Mouse (Mus musculus): ENCODE measurements around the gene Txnrd2. TPM values are rescaled to one million over a fixed set of nuclear protein-coding genes. Genes with fewer than 3 reads are reported as not detected.

Gene Txnrd2
- polyA plus RNA-seq, 2 experiments = 13.4 to 13.6 TPM

DNA sequence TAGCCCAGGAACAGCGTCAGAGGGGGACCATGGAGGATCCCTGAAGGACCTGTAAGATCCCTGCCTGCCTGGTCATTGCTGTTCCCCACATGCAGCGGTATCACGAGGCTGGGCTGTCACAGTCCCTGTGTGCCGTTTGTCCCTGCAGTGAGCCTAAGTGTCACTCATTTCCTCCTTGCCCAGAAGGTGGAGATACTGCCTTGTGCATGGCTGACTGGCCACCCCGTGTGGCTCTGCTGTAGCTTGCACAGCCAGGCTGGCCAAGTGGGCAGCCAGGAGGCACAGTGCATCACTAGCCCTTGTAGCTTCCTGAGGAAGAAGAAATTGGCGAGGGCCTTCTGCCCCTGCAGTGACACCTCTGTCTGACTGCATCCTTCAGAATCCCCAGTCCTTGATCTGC, 51.8 kb downstream of the Txnrd2 start:
- no peaks in the 10 kb centered on the region for H3K27me3 ChIP-seq (ENCODE audit: control insufficient read depth, insufficient read depth, low read length)
- TF ChIP-seq POLR2A (IDR thresholded peaks at IDR 0.05; ENCODE audit: borderline replicate concordance, extremely low read depth, insufficient read depth, insufficient read length) = no peak
- no peak overlapping the region for H3K27ac ChIP-seq (replicated peaks; ENCODE audit: low read depth, low read length)
- no peak overlapping the region for H3K4me3 ChIP-seq (replicated peaks; ENCODE audit: low read length)
- WGBS = 65% methylated on average over 6 of the region's 6 CpGs
- H3K36me3 ChIP-seq (ENCODE audit: control insufficient read depth, insufficient read depth, low read length) = peaks cover 6% of the 10 kb centered on the region; the same call in 1 of the 2 replicates
- no peak for ATAC-seq (ENCODE audit: low FRiP score, low read depth)
- no peaks in the 10 kb centered on the region for H3K4me1 ChIP-seq (ENCODE audit: control insufficient read depth, insufficient read depth, low read length)
- no peaks in the 10 kb centered on the region for H3K9me3 ChIP-seq (ENCODE audit: control insufficient read depth, low read length)
- DNase-seq (ENCODE audit: low spot score) = no peak
- no peak overlapping the region for H3K9ac ChIP-seq (ENCODE audit: low read depth, low read length, severe bottlenecking)
- H3K4me2 ChIP-seq (replicated peaks; ENCODE audit: low read depth, low read length, severe bottlenecking) = no peak overlapping the region

DNA sequence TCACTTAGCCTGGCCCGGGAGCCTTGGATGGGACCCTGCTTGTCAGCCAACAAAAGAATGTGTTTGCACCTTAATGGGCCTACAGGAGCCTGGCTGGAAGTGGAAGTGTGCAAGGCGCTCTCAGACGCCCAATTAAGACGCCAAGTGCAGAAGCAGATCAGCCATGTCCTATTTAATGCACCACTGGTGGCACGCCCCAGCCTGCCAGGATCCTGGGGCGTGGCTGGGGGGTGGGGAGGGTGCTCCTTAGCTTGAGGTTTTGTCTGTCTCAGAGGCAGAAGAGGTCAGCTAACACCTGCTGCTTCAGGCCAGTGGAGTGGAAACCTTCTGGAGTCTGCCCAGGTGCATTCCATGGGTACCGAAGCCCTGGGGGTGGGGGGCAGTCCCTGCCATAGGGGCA, 53.5 kb downstream of the Txnrd2 start:
- Histone ChIP-seq H3K36me3 (ENCODE audit: control insufficient read depth, insufficient read depth, low read length) (peaks cover 6% of the 10 kb centered on the region; the same call in 1 of the 2 replicates), H3K4me1 (ENCODE audit: control insufficient read depth, insufficient read depth, low read length) (peaks cover 4% of the 10 kb centered on the region), H3K9me3 (ENCODE audit: control insufficient read depth, low read length) (no peaks in the 10 kb centered on the region), H3K4me2 (replicated peaks; ENCODE audit: low read depth, low read length, severe bottlenecking) (no peak overlapping the region), H3K27me3 (ENCODE audit: control insufficient read depth, insufficient read depth, low read length) (no peaks in the 10 kb centered on the region), H3K9ac (ENCODE audit: low read depth, low read length, severe bottlenecking) (no peak overlapping the region), H3K4me3 (replicated peaks; ENCODE audit: low read length) (no peak overlapping the region), H3K27ac (replicated peaks; ENCODE audit: low read depth, low read length) (no peak overlapping the region)
- 52% methylated on average over 7 of the region's 7 CpGs for WGBS
- ATAC-seq (ENCODE audit: low FRiP score, low read depth) (no peak), DNase-seq (ENCODE audit: low spot score) (no peak)
- TF ChIP-seq POLR2A (IDR thresholded peaks at IDR 0.05; ENCODE audit: borderline replicate concordance, extremely low read depth, insufficient read depth, insufficient read length) = no peak

DNA sequence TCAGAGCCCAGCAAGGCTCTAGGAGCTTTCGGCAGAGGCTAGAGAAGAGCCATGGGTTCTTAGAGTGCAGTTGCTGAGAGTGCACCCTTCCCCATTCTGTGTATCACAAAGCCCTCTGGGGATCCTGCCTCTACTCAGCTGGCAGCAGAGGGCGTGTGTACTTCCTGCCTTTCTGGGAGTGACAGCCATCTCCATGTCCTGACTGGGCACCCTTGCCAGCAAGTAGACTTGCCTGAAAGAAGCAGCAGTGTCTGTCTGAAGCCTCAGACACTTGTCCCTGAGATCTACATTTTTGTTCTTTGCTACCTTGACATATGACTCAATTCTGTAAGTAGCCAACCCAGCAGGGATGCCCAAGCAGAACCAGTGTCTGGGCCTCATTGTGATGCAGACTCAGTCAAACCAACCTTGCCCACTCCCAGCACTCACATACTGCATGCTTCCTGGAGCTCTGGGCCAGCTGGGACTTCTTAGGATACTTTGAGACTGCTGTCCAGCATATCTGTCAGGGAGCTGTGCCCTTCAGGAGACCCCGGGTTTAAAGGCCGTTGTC, 54.8 kb downstream of the Txnrd2 start:
- H3K27ac ChIP-seq (replicated peaks; ENCODE audit: low read depth, low read length) = no peak overlapping the region
- H3K9ac ChIP-seq (ENCODE audit: low read depth, low read length, severe bottlenecking) = no peak overlapping the region
- peaks cover 6% of the 10 kb centered on the region; the same call in 1 of the 2 replicates for H3K36me3 ChIP-seq (ENCODE audit: control insufficient read depth, insufficient read depth, low read length)
- H3K27me3 ChIP-seq (ENCODE audit: control insufficient read depth, insufficient read depth, low read length) = no peaks in the 10 kb centered on the region
- WGBS = 59% methylated on average over 4 of the region's 4 CpGs
- H3K4me2 ChIP-seq (replicated peaks; ENCODE audit: low read depth, low read length, severe bottlenecking) = no peak overlapping the region
- ATAC-seq (ENCODE audit: low FRiP score, low read depth) (no peak), DNase-seq (ENCODE audit: low spot score) (no peak)
- H3K4me3 ChIP-seq (replicated peaks; ENCODE audit: low read length) = no peak overlapping the region
- TF ChIP-seq POLR2A (IDR thresholded peaks at IDR 0.05; ENCODE audit: borderline replicate concordance, extremely low read depth, insufficient read depth, insufficient read length) = no peak
- H3K4me1 ChIP-seq (ENCODE audit: control insufficient read depth, insufficient read depth, low read length) = peaks cover 9% of the 10 kb centered on the region
- H3K9me3 ChIP-seq (ENCODE audit: control insufficient read depth, low read length) = no peaks in the 10 kb centered on the region

DNA sequence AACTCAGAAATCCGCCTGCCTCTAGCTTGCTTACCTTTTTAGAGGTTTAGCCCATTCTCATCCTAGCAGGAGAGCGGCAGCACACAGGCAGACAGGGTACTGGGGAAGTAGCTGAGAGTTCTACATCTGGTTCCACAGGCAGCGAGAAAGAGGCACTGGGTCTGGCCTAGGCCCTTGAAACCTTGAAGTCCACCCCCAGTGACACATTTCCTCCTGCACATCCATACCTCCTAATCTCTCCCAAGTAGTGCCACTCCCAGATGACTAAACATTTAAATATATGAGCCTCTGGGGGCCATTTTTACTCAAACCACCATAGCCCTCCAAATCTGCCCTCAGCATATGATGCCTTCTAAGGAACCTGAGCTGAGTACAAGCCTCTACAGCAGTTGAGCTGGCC, 56.2 kb downstream of the Txnrd2 start:
- ATAC-seq (ENCODE audit: low FRiP score, low read depth) (no peak), DNase-seq (ENCODE audit: low spot score) (no peak)
- Histone ChIP-seq H3K27me3 (ENCODE audit: control insufficient read depth, insufficient read depth, low read length) (no peaks in the 10 kb centered on the region), H3K4me1 (ENCODE audit: control insufficient read depth, insufficient read depth, low read length) (peaks cover 9% of the 10 kb centered on the region), H3K9me3 (ENCODE audit: control insufficient read depth, low read length) (no peaks in the 10 kb centered on the region), H3K4me2 (replicated peaks; ENCODE audit: low read depth, low read length, severe bottlenecking) (no peak overlapping the region), H3K36me3 (ENCODE audit: control insufficient read depth, insufficient read depth, low read length) (peaks cover 3% of the 10 kb centered on the region; the same call in 1 of the 2 replicates), H3K4me3 (replicated peaks; ENCODE audit: low read length) (no peak overlapping the region), H3K9ac (ENCODE audit: low read depth, low read length, severe bottlenecking) (no peak overlapping the region), H3K27ac (replicated peaks; ENCODE audit: low read depth, low read length) (no peak overlapping the region)
- WGBS = 86% methylated on average over 3 of the region's 3 CpGs
- no peak for TF ChIP-seq POLR2A (IDR thresholded peaks at IDR 0.05; ENCODE audit: borderline replicate concordance, extremely low read depth, insufficient read depth, insufficient read length)

DNA sequence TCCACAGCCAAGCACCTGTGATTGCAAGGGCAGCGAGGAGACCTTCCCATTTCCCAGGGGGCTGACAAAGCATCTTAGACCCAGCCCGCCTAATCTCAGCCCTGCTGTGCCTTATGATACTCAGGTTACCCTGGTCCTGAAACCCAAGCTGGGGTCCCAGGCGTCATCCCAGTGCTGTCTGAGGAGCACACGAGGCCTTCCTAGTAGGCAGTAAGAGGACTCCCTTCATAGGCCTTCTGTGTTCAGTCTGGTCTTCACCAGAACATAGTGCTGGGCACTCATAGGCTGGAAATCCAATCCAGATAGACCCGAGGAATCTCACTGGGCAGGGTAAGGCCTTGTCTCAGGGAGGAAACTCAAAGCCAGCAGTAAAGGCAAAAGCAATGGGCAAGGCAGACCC, 57.7 kb downstream of the Txnrd2 start:
- peak; percentile 78; the same call in 1 of the 2 replicates for ATAC-seq (ENCODE audit: low FRiP score, low read depth)
- Histone ChIP-seq H3K36me3 (ENCODE audit: control insufficient read depth, insufficient read depth, low read length) (no peaks in the 10 kb centered on the region), H3K4me2 (replicated peaks; ENCODE audit: low read depth, low read length, severe bottlenecking) (no peak overlapping the region), H3K27ac (replicated peaks; ENCODE audit: low read depth, low read length) (no peak overlapping the region), H3K4me1 (ENCODE audit: control insufficient read depth, insufficient read depth, low read length) (peaks cover 9% of the 10 kb centered on the region), H3K27me3 (ENCODE audit: control insufficient read depth, insufficient read depth, low read length) (no peaks in the 10 kb centered on the region), H3K9me3 (ENCODE audit: control insufficient read depth, low read length) (no peaks in the 10 kb centered on the region), H3K4me3 (replicated peaks; ENCODE audit: low read length) (no peak overlapping the region), H3K9ac (ENCODE audit: low read depth, low read length, severe bottlenecking) (no peak overlapping the region)
- no peak for TF ChIP-seq POLR2A (IDR thresholded peaks at IDR 0.05; ENCODE audit: borderline replicate concordance, extremely low read depth, insufficient read depth, insufficient read length)
- 64% methylated on average over 5 of the region's 5 CpGs for WGBS
- no peak for DNase-seq (ENCODE audit: low spot score)

Data from limb, embryonic 14.5 days (tissue).